Mouse (Mus musculus): ENCODE data around the gene Fibcd1.

Fibcd1 gene

GRCm38 (mm10) chr2:31858500-31858899 is 12.7 kb upstream of the Fibcd1 start:
- CTCF ChIA-PET = no interaction called here

- CTCF ChIA-PET = no interaction called here
These were observed 11.4 kb upstream of the Fibcd1 start for GRCm38 (mm10) chr2:31857180-31857579.

- CTCF ChIA-PET = no interaction called here
These were observed 10.2 kb upstream of the Fibcd1 start for GRCm38 (mm10) chr2:31855991-31856390.

GRCm38 (mm10) chr2:31850141-31850540 is 4.3 kb upstream of the Fibcd1 start:
- CTCF ChIA-PET = interaction anchor here (0.8 kb wide), 1 partner anchor 8 kb away, joined by 16 read pairs; no protein-coding TSS in a partner anchor

- CTCF ChIA-PET = interaction anchor here (0.6 to 1.0 kb wide), 2 partner anchors 33 to 191 kb away, joined by 5 to 6 read pairs; no protein-coding TSS in a partner anchor
These were observed 2.1 kb upstream of the Fibcd1 start for GRCm38 (mm10) chr2:31847908-31848307.

GRCm38 (mm10) chr2:31846692-31847660 is 1.2 kb upstream of the Fibcd1 start:
- CTCF ChIA-PET = interaction anchor here (0.5 kb wide), 2 partner anchors 12 to 184 kb away, joined by 4 to 10 read pairs; no protein-coding TSS in a partner anchor

GRCm38 (mm10) chr2:31845512-31845895 is 301 bp downstream of the Fibcd1 start:
- CTCF ChIA-PET = no interaction called here

- CTCF ChIA-PET = no interaction called here
These were observed 1.1 kb downstream of the Fibcd1 start for GRCm38 (mm10) chr2:31844729-31845136.

GRCm38 (mm10) chr2:31838868-31839267 is 6.9 kb downstream of the Fibcd1 start:
- CTCF ChIA-PET = no interaction called here

- CTCF ChIA-PET = no interaction called here
These were observed 8.8 kb downstream of the Fibcd1 start for GRCm38 (mm10) chr2:31836985-31837384.

- CTCF ChIA-PET = no interaction called here
These were observed 9.7 kb downstream of the Fibcd1 start for GRCm38 (mm10) chr2:31836091-31836490.

- CTCF ChIA-PET = no interaction called here
These were observed 17.4 kb downstream of the Fibcd1 start for GRCm38 (mm10) chr2:31828311-31828825.

GRCm38 (mm10) chr2:31827877-31828276 is 17.9 kb downstream of the Fibcd1 start:
- CTCF ChIA-PET = no interaction called here

- CTCF ChIA-PET = no interaction called here
These were observed 19.4 kb downstream of the Fibcd1 start for GRCm38 (mm10) chr2:31826094-31827085.

- CTCF ChIA-PET = no interaction called here
These were observed 20.3 kb downstream of the Fibcd1 start for GRCm38 (mm10) chr2:31825469-31825911.

- CTCF ChIA-PET = interaction anchor here (0.6 to 1.2 kb wide), 5 partner anchors 13 to 1645 kb away, joined by 3 to 8 read pairs (median 6); partner anchors contain the start of gene Prrx2
These were observed 21.7 kb downstream of the Fibcd1 start for GRCm38 (mm10) chr2:31823933-31824730.

- CTCF ChIA-PET = interaction anchor here (0.7 to 1.0 kb wide), 3 partner anchors 8 to 60 kb away, joined by 3 to 5 read pairs (median 3); no protein-coding TSS in a partner anchor
These were observed 23.1 kb downstream of the Fibcd1 start for GRCm38 (mm10) chr2:31822524-31823371.

GRCm38 (mm10) chr2:31815367-31815766 is 30.4 kb downstream of the Fibcd1 start:
- CTCF ChIA-PET = interaction anchor here (0.6 to 1.0 kb wide), 2 partner anchors 8 to 33 kb away, joined by 5 read pairs; no protein-coding TSS in a partner anchor

GRCm38 (mm10) chr2:31814699-31815098 is 31.1 kb downstream of the Fibcd1 start:
- CTCF ChIA-PET = interaction anchor here (0.6 to 1.0 kb wide), 2 partner anchors 9 to 33 kb away, joined by 5 read pairs; no protein-coding TSS in a partner anchor

- CTCF ChIA-PET = no interaction called here
These were observed 32.2 kb downstream of the Fibcd1 start for GRCm38 (mm10) chr2:31813641-31814040.
